Mouse (Mus musculus) forebrain, embryonic 14.5 days (tissue): ENCODE data around the gene Kbtbd2. TPM values are rescaled to one million over a fixed set of nuclear protein-coding genes. Genes with fewer than 3 reads are reported as not detected.
A peak's percentile ranks its signal among the peaks of the same experiment; 100 is the strongest.

ENCODE experiments used
- ATAC-seq: fragments of 200-750 bp; cut with Nextera tagmentation; 2 replicates; pipeline ENCODE4 v1.8.0; 2017; ENCODE audit warnings: mild to moderate bottlenecking, moderate library complexity
- DNase-seq: peaks from one replicate; pipeline ENCODE4 v3.0.0-alpha.2; 2015; ENCODE audit warnings: low spot score
- H3K27ac ChIP-seq: fragments of 300-500 bp; sonication (generic); 2 replicates; pipeline ENCODE4 v1.5.1; 2014; ENCODE audit warnings: low read depth, mild to moderate bottlenecking, control low read depth, low read length, moderate library complexity
- H3K27me3 ChIP-seq: fragments of 300-500 bp; sonication (generic); replicated peaks from 2 replicates; pipeline ENCODE4 v1.6.1; 2014; ENCODE audit warnings: low read length, control low read depth, mixed read lengths; ENCODE audit not compliant: control insufficient read depth, insufficient read depth
- H3K36me3 ChIP-seq: fragments of 300-500 bp; sonication (generic); 2 replicates; pipeline ENCODE4 v1.6.1; 2014; ENCODE audit warnings: low read length, control low read depth; ENCODE audit not compliant: control insufficient read depth, insufficient read depth
- H3K4me1 ChIP-seq: fragments of 300-500 bp; sonication (generic); 2 replicates; pipeline ENCODE4 v1.6.1; 2014; ENCODE audit warnings: antibody characterized with exemption, low read length, control low read depth; ENCODE audit not compliant: control insufficient read depth, insufficient read depth
- H3K4me2 ChIP-seq: fragments of 300-500 bp; sonication (generic); 2 replicates; pipeline ENCODE4 v1.6.1; 2014; ENCODE audit warnings: mild to moderate bottlenecking, control low read depth, low read length
- H3K4me3 ChIP-seq: fragments of 300-500 bp; sonication (generic); 2 replicates; pipeline ENCODE4 v1.5.1; 2014; ENCODE audit warnings: low read depth, low read length, control low read depth
- H3K9ac ChIP-seq: fragments of 300-500 bp; sonication (generic); 2 replicates; pipeline ENCODE4 v1.6.1; 2014; ENCODE audit warnings: mild to moderate bottlenecking, low read length, control low read depth, moderate library complexity
- H3K9me3 ChIP-seq: fragments of 300-500 bp; sonication (generic); replicated peaks from 2 replicates; pipeline ENCODE4 v1.6.1; 2016; ENCODE audit warnings: low read length, control low read depth, mixed read lengths; ENCODE audit not compliant: control insufficient read depth
- WGBS: fragments of 180-500 bp; shearing (Covaris S2); extraction: QIAGEN DNeasy Blood & Tissue Kit; methylation state at CpG from one replicate; pipeline ENCODE4 v1.1.7; 2014; 5-methylcytosine and 5-hydroxymethylcytosine counted together
- polyA plus RNA-seq: library from polyadenylated mRNA; unstranded; fragments of >200 nt; fragmentation: Nextera tagmentation; extraction: Ambion mirVana; gene quantifications from 2 replicates; pipeline ENCODE4 v1.2.1, GENCODE M21; 2014

The Kbtbd2 gene
- polyA plus RNA-seq, 1 experiment from 2014 or later: 25.2 TPM

DNA sequence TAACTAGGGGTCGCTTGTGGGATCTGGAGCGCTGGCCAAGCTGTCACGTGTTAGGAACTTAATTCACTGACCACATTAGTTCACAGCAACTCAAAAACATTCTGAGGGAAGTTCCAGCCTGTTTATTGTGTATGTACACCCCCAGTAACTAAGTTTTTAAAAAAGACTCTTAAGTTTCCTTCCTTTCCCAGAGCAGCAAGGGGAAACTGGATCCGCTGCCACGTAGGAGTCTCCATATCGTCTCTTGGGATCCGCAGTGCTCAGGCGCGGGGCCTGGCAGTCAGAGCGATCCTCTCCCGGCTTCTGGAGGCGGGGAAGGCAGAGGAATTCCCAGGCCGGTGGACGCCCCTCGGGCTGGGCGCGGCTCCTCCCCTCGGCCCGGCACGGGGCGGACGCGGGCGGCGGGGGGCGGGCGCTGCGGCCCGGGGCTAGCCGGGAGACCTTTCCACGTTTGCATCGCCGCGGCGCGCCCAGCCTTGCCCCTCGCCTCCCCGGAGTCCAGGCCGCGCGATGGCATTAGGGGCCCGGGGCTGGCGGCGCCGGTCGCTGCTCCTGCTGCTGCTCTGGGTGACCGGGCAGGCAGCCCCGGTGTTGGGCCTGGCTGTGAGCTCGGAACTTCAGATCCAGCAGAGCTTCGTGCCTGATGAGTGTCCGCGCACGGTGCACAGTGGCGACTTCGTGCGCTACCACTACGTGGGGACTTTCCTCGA, 34.2 kb upstream of the Kbtbd2 start, which contains the start of gene Fkbp9:
Gene Fkbp9 (plus strand): TSS at position 363 of the 710 bp plus-strand sequence.
- peak; percentile 94 for ATAC-seq
- Histone ChIP-seq H3K9me3 (no peaks in the 10 kb centered on the region), H3K4me3 (peak within 1 kb of the TSS; percentile 52), H3K4me1 (no peaks in the 10 kb centered on the region), H3K4me2 (peak within 1 kb of the TSS; percentile 80), H3K9ac (peak within 1 kb of the TSS; percentile 66), H3K27me3 (no peaks in the 10 kb centered on the region), H3K27ac (no peak within 1 kb of the TSS), H3K36me3 (no peaks in the 10 kb centered on the region)
- WGBS: under 1% methylated on average over 56 of the region's 58 CpGs
- peak; percentile 80 for DNase-seq

DNA sequence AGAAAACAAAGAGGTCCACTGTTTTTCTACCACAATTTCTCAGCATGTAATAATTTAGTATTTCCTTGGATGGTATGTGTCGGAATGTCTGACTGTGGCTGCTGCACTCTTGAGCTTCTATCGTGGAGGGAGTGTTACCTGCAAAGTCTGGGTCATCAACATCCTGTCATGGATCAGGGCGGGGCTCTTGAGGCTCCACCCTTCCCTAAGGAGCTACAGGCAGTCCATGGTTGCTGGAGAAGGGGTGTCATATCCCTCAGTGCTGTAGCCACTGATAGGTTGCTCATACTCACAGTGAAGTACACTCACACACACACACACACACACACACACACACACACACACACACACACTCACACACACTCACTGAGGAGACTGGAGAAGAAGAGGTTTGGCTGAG, 28.0 kb upstream of the Kbtbd2 start:
- H3K4me1 ChIP-seq: no peaks in the 10 kb centered on the region
- 75% methylated on average over 3 of the region's 3 CpGs for WGBS
- H3K27ac ChIP-seq: no peak overlapping the region
- ATAC-seq: no peak
- H3K4me2 ChIP-seq: no peak overlapping the region
- DNase-seq: no peak
- H3K36me3 ChIP-seq: no peaks in the 10 kb centered on the region
- no peak overlapping the region for H3K9ac ChIP-seq
- H3K27me3 ChIP-seq: no peaks in the 10 kb centered on the region
- no peak overlapping the region for H3K4me3 ChIP-seq
- no peaks in the 10 kb centered on the region for H3K9me3 ChIP-seq

DNA sequence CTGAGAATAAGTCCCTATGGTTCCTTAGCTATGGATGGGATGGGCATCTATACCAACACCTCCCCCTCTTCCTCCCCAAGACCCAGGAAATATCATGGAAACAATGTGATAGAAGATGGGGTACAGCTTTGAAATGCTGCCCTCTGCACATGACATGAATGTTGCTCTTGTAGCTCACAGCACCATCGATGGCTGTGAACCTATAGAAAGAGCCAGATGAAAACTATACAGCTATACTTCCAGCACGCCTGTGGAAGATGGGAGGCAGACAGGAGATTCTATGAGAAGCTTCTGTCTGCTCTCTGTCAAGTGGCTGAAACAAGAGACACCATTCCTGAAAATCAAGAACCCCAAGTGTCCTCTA, 21.5 kb upstream of the Kbtbd2 start:
- Histone ChIP-seq H3K4me2 (no peak overlapping the region), H3K36me3 (no peaks in the 10 kb centered on the region), H3K4me1 (no peaks in the 10 kb centered on the region), H3K27me3 (no peaks in the 10 kb centered on the region), H3K27ac (no peak overlapping the region), H3K9ac (no peak overlapping the region), H3K4me3 (no peak overlapping the region), H3K9me3 (no peaks in the 10 kb centered on the region)
- DNase-seq (no peak), ATAC-seq (no peak)
- 86% methylated on average over 2 of the region's 2 CpGs for WGBS

DNA sequence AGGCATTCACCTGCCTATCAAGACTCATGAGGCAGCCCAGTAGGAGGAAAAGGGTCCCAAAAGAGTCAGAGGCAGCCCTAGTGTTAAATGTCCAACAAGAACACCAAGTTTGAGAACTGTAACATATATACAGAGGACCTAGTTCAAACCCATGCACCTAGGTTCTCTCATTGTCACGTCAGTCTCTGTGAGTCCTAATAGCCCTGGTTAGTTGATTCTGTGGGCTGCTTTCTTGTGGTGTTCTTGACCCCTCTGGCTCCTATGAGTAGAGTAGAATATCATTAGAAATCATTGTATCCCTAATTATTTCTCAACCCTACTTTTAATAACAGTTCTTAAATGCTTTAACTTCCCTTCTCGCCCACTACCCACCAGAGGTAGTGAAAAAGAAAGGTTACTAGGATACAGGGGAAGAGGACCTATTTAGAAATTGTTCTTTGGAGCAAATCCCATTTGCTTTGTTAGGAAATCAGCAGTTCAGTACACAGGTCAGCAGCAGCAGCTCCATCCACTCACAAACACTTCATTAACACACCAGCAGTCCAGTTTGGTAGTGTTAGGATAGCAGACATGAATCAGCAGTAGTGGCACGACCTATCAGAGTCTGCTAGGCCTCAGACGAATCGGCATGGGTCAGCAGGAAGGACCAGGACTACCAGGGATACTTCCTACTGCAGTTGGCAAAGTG, 21.0 kb upstream of the Kbtbd2 start:
- WGBS: 78% methylated on average over 5 of the region's 5 CpGs
- no peak for ATAC-seq

DNA sequence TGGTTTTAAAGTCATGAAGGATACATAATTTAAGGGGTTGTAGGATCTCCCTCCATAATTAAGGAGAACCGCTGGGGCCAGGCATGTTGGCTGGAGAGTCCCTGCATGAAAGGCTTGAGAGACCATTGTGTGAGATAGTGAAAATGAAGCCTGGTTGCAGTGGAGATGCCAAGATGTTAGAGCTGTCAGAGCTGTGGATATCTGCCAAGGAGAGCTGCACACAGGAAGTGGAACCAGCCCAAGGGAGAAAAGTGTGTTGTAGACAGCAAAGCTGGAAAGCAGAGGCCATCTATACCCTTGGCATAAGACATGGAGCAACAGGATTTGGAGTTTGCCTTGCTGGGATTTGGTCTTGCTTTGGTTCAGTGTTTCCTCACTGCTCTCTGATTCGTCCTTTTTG, 15.7 kb upstream of the Kbtbd2 start:
- no peak; the same call in 1 of the 2 replicates for ATAC-seq
- Histone ChIP-seq H3K4me2 (no peak overlapping the region), H3K4me3 (no peak overlapping the region)

More for the DNA sequence above, 21.0 kb upstream of the Kbtbd2 start:
- no peak overlapping the region for H3K27ac ChIP-seq
- H3K9ac ChIP-seq: no peak overlapping the region
- H3K4me1 ChIP-seq: no peaks in the 10 kb centered on the region
- H3K4me3 ChIP-seq: no peak overlapping the region
- no peaks in the 10 kb centered on the region for H3K27me3 ChIP-seq
- H3K36me3 ChIP-seq: no peaks in the 10 kb centered on the region
- no peaks in the 10 kb centered on the region for H3K9me3 ChIP-seq
- no peak for DNase-seq
- no peak overlapping the region for H3K4me2 ChIP-seq

DNA sequence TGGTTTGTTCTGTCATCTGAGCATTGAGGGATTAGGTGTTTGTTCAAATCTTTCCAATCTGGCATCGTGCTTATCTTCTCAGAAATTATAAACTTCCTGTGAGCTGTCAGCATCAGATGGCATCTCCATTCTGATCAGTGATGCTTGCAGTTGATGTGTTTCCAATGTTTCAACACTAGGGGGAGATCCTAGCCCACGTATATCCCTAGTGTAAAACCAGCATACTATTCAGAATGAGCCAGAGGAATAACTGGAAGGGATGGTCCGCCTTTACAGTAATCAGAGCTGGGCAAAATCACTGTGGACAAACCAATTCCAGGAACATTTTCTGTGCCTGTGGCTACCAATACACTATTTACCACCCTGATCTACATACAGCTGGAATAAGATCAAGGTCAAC, 11.0 kb upstream of the Kbtbd2 start:
- peak; percentile 90 for ATAC-seq
- H3K9me3 ChIP-seq: no peaks in the 10 kb centered on the region
- H3K27ac ChIP-seq: no peak overlapping the region
- peaks cover 8% of the 10 kb centered on the region; the same call in 1 of the 2 replicates for H3K4me1 ChIP-seq
- H3K4me2 ChIP-seq: no peak overlapping the region
- peak; percentile 87 for DNase-seq
- no peak overlapping the region for H3K4me3 ChIP-seq
- H3K27me3 ChIP-seq: no peaks in the 10 kb centered on the region
- H3K9ac ChIP-seq: no peak overlapping the region
- H3K36me3 ChIP-seq: no peaks in the 10 kb centered on the region
- WGBS: 15% methylated on average over 3 of the region's 3 CpGs

More for the DNA sequence above, 15.7 kb upstream of the Kbtbd2 start:
- no peaks in the 10 kb centered on the region for H3K27me3 ChIP-seq
- WGBS: 41% methylated on average over 2 of the region's 2 CpGs
- peaks cover 8% of the 10 kb centered on the region; the same call in 1 of the 2 replicates for H3K4me1 ChIP-seq
- no peak overlapping the region for H3K27ac ChIP-seq
- no peaks in the 10 kb centered on the region for H3K9me3 ChIP-seq
- H3K9ac ChIP-seq: no peak overlapping the region
- no peaks in the 10 kb centered on the region for H3K36me3 ChIP-seq
- peak; percentile 41 for DNase-seq

DNA sequence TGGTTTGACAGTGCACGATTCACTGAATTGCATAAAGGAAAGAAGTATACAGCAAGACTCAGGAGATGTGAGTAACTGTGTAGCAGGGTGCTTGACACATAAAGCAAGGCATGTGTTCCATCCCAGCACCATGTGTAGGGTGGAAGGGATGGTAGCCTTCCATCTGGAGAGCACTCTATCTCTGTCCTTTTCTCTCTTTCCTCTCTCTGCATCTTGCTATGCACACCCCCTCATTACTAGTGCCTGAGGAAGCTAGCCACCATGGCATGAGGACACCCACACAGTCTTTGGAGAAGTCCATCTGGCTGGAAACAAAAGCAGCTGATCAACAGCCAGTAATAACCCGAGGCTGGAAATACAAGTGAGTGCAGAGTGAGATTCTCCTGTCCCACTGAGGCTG, 8.6 kb upstream of the Kbtbd2 start:
- Histone ChIP-seq H3K9ac (no peak overlapping the region), H3K9me3 (no peaks in the 10 kb centered on the region), H3K36me3 (no peaks in the 10 kb centered on the region), H3K4me3 (no peak overlapping the region), H3K27ac (no peak overlapping the region), H3K27me3 (no peaks in the 10 kb centered on the region), H3K4me1 (no peaks in the 10 kb centered on the region), H3K4me2 (no peak overlapping the region)
- WGBS: 70% methylated on average over 2 of the region's 2 CpGs
- DNase-seq (no peak), ATAC-seq (no peak)

DNA sequence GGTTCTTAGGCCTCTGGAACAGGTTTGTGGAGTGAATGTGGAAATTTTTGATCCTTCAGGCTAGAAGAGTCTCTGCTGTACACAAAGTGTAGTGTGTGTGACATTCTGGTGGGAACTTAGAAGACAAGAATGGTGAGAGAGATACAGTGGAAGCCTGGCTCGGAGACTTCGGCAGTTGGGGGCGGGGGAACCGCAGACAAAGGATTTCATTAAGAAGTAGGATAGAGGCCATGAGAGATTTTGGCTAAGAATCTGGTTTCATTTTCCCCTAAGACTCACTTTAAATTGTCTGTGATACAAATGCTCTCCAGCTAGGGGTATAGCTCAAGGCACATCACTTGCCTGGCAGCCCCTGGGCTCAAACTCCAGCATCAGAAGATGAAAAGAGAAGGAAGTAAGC, 7.4 kb upstream of the Kbtbd2 start:
- DNase-seq: no peak
- 74% methylated on average over 4 of the region's 4 CpGs for WGBS
- H3K36me3 ChIP-seq: no peaks in the 10 kb centered on the region
- H3K27ac ChIP-seq: no peak overlapping the region
- no peak for ATAC-seq
- H3K9ac ChIP-seq: no peak overlapping the region
- no peak overlapping the region for H3K4me2 ChIP-seq
- no peaks in the 10 kb centered on the region for H3K4me1 ChIP-seq
- no peaks in the 10 kb centered on the region for H3K27me3 ChIP-seq
- no peak overlapping the region for H3K4me3 ChIP-seq
- H3K9me3 ChIP-seq: no peaks in the 10 kb centered on the region

DNA sequence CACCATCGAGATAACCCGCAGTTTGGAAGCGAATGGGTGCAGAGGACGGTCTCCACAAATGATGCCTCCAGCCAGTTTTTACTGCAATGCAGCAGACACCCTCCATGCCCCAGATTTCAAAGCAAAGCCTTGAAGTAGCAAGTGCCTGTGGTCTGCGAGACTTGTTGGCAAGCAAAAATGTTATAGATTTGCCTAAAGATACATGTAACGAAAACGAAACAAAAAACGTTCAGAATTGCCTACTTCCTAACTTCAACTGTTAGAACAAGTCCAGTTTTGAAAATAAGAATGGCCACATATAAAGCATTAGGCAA, 496 bp upstream of the Kbtbd2 start:
- ATAC-seq (no peak), DNase-seq (no peak)
- no peaks in the 10 kb centered on the region for H3K36me3 ChIP-seq
- H3K9ac ChIP-seq: peak overlapping the region; percentile 92
- H3K4me2 ChIP-seq: peak overlapping the region; percentile 73
- no peaks in the 10 kb centered on the region for H3K27me3 ChIP-seq
- H3K4me3 ChIP-seq: peak overlapping the region; percentile 73
- H3K4me1 ChIP-seq: peaks cover 11% of the 10 kb centered on the region
- peak overlapping the region; percentile 99 for H3K27ac ChIP-seq
- WGBS: 20% methylated on average over 8 of the region's 8 CpGs
- H3K9me3 ChIP-seq: no peaks in the 10 kb centered on the region
